Mouse (Mus musculus): ENCODE measurements at regions not wholly inside any gene's neighbourhood (a gene's known extent, or its start where the extent isn't known, plus 50 kb on each side); places are given as distances from the start of the nearest gene placed in this dataset.

DNA sequence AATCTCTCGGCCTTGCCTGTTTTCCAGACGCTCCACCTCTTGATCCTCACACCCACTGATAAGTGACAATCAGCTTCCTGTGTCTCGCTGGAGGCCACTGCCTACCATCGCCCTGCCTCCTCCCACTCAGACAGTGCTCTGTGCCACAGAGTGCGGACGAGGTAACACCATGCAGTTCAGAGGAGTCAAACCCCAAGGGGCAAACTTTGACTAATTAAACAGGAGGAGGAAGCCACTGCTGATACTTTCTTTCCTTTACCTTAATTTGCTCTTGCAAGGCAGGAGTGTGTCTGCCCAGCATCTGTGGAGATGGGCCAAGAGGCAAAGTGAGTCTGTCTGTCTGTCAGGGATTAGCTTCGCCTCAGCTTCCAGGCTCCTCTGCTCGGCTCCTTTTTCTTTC lies 192.2 kb downstream of the 3100002H09Rik start:
- H3K27me3 ChIP-seq = peaks cover 2% of the 10 kb centered on the region
- no peak for ATAC-seq
- POLR2A ChIA-PET = no interaction called here
- in situ Hi-C loops (cut with MboI; ENCODE audit: low pct_unique_long_range_greater_than_20kb) = no loop called here
- DNase-seq (ENCODE audit: low read depth, low spot score) = no peak
- CTCF ChIA-PET = no interaction called here
- TF ChIP-seq CTCF (IDR thresholded peaks at IDR 0.05) = no peak

GRCm38 (mm10) chr4:124417176-124417575 lies 193.4 kb downstream of the 3100002H09Rik start:
- no peak for TF ChIP-seq CTCF (IDR thresholded peaks at IDR 0.05)
- ATAC-seq (no peak), DNase-seq (ENCODE audit: low read depth, low spot score) (no peak)
- in situ Hi-C loops (cut with MboI; ENCODE audit: low pct_unique_long_range_greater_than_20kb) = no loop called here
- ChIA-PET CTCF (no interaction called here), POLR2A (no interaction called here)
- peaks cover 2% of the 10 kb centered on the region for H3K27me3 ChIP-seq

- in situ Hi-C loops (cut with MboI; ENCODE audit: low pct_unique_long_range_greater_than_20kb) = no loop called here
- ChIA-PET POLR2A (no interaction called here), CTCF (no interaction called here)
- TF ChIP-seq CTCF (IDR thresholded peaks at IDR 0.05) = no peak
- peaks cover 2% of the 10 kb centered on the region for H3K27me3 ChIP-seq
- DNase-seq (ENCODE audit: low read depth, low spot score) (no peak), ATAC-seq (no peak)
Measured at GRCm38 (mm10) chr4:124416266-124416665, 194.3 kb downstream of the 3100002H09Rik start.

- CTCF ChIA-PET = no interaction called here
- TF ChIP-seq CTCF (IDR thresholded peaks at IDR 0.05) = no peak
- DNase-seq (ENCODE audit: low read depth, low spot score) (no peak), ATAC-seq (no peak)
- POLR2A ChIA-PET = no interaction called here
- peaks cover 2% of the 10 kb centered on the region for H3K27me3 ChIP-seq
- in situ Hi-C loops (cut with MboI; ENCODE audit: low pct_unique_long_range_greater_than_20kb) = no loop called here
Measured at GRCm38 (mm10) chr4:124414386-124414785, 196.2 kb downstream of the 3100002H09Rik start.

DNA sequence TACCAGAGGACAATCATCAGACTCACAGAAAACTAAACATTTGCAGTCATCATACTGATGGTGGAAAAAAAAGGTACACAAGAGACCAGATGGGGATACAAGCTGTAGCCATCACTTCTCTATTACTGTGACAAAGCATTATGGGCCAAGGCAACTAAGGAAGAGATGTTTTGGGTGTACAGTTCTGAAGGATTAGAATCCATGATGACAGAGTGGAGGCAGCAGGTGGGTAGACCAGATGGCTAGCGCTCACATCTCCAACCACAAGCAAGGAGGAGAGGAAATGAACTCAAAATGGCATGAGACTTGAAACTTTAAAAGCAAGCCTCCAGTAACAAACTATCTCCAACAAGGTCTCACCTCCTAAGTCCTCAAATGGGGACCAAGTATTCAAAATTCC lies 201.3 kb downstream of the 3100002H09Rik start:
- DNase-seq (ENCODE audit: low read depth, low spot score) (no peak), ATAC-seq (no peak)
- ChIA-PET POLR2A (no interaction called here), CTCF (no interaction called here)
- in situ Hi-C loops (cut with MboI; ENCODE audit: low pct_unique_long_range_greater_than_20kb) = no loop called here
- H3K27me3 ChIP-seq = no peaks in the 10 kb centered on the region
- TF ChIP-seq CTCF (IDR thresholded peaks at IDR 0.05) = no peak

GRCm38 (mm10) chr4:124402075-124402474 lies 208.5 kb downstream of the 3100002H09Rik start:
- in situ Hi-C loops (cut with MboI; ENCODE audit: low pct_unique_long_range_greater_than_20kb) = no loop called here

DNA sequence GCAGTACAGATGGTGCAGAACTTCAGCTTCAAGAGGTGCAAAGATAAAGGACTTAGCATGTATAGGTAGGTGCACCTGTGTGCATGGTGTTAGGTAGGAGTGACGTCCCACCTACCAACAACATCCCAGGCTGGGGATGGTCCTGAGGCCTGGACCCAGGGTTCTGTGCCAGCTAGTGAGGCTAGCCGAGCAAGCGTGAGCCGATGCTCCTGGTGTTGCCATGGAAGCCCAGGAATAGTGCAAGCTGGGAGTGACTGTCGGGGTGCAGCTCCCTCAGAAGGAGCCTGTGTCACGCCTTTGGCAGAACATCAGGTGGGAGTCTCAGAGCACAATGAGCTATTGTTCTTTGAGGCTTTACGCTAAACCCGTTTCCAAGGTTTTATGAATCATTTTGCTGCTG lies 209.9 kb downstream of the 3100002H09Rik start:
- ChIA-PET CTCF (no interaction called here), POLR2A (no interaction called here)
- DNase-seq (ENCODE audit: low read depth, low spot score) (no peak), ATAC-seq (no peak)
- in situ Hi-C loops (cut with MboI; ENCODE audit: low pct_unique_long_range_greater_than_20kb) = no loop called here
- peaks cover 4% of the 10 kb centered on the region for H3K27me3 ChIP-seq
- TF ChIP-seq CTCF (IDR thresholded peaks at IDR 0.05) = no peak

More at GRCm38 (mm10) chr4:124402075-124402474, 208.5 kb downstream of the 3100002H09Rik start:
- no peak for TF ChIP-seq CTCF (IDR thresholded peaks at IDR 0.05)
- CTCF ChIA-PET = no interaction called here
- DNase-seq (ENCODE audit: low read depth, low spot score) = no peak
- H3K27me3 ChIP-seq = peaks cover 4% of the 10 kb centered on the region
- no peak for ATAC-seq
- POLR2A ChIA-PET = no interaction called here

DNA sequence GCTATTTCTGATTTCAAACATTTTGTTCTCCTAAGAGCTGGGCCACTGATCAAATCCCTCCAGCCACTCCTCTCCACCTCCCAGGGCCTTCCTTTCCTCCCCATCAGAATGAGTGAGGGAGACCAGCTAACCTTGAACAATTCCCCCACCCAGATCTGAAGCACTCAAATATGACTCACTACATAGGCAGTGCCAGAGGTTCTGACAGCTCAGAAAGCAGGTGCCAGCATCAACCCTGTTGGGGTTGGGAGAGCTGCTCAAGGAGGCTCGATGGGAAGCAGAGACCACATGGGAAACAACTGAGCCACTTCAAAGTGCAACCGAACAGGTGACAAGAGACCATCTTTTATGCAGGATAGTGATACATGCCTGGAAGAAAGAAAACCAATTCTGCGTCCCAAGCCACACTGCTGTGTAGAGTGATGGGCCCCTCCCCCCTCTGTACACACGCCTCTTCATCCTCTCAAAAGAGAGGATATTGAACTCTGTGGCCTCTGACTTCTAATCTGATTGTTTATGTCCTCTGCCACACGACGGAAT lies 210.4 kb downstream of the 3100002H09Rik start:
- POLR2A ChIA-PET = no interaction called here
- DNase-seq (ENCODE audit: low read depth, low spot score) = no peak
- CTCF ChIA-PET = no interaction called here
- in situ Hi-C loops (cut with MboI; ENCODE audit: low pct_unique_long_range_greater_than_20kb) = no loop called here
- peaks cover 4% of the 10 kb centered on the region for H3K27me3 ChIP-seq
- no peak for ATAC-seq
- no peak for TF ChIP-seq CTCF (IDR thresholded peaks at IDR 0.05)

DNA sequence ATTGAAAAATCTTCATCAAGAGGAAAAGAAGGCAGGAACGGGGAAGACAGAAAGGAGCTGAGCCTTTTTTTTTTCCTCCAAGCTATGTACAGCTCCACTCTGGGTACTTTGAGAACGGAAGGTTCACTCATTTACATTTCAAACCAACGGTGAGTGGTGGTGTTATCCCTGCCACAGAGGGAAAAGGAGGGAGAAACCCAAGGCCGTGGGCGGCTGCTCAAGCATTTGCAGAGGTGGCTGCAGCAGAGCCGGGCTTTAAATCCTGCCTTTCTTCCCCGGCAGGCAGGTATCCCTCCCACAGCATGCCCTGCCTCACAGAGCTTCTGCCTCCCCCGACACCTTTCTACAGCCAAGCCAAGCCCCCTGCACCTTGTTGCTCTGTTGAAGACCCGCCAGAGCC lies 212.2 kb downstream of the 3100002H09Rik start:
- TF ChIP-seq CTCF (IDR thresholded peaks at IDR 0.05) = no peak
- DNase-seq (ENCODE audit: low read depth, low spot score) (no peak), ATAC-seq (no peak)
- in situ Hi-C loops (cut with MboI; ENCODE audit: low pct_unique_long_range_greater_than_20kb) = no loop called here
- peaks cover 4% of the 10 kb centered on the region for H3K27me3 ChIP-seq
- POLR2A ChIA-PET = no interaction called here
- CTCF ChIA-PET = no interaction called here

DNA sequence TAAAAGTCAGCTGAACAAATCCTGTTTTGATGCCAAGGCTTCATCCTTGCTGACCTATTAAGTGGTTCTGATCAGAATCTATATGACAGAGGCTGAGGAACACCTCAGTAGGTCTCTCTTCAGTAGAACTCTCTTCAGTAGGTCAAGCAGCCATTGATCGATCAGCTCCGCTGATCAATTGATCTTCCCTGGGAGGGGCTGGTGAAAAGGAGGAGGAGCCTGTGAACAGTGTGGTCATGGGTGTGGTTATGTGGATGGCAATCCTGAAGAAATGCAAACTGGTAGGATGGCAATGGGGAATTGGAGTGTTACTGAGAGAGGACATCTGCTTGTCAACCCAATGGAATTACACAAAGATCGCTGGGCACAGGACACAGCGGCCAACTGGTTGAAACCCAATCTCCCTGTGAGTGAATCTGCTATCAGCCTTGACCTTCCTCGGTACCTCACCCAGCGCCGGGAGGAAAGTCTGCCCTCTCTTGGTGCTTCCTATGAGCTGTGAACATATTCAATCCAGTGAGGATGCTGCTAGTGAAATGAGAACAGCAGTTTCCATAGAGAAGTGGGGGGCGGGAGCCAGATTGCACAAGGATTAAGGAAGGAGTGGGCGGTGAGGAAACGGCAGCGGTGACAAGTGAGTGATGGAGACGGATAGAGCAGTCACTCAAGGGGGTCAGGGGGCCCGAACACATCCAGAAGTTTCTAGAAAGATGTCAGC lies 213.9 kb downstream of the 3100002H09Rik start:
- H3K27me3 ChIP-seq = peaks cover 7% of the 10 kb centered on the region
- DNase-seq (ENCODE audit: low read depth, low spot score) (no peak), ATAC-seq (no peak)
- ChIA-PET POLR2A (interaction anchor here (0.6 kb wide), 1 partner anchor 181 kb away, joined by 7 read pairs; no protein-coding TSS in a partner anchor), CTCF (no interaction called here)
- in situ Hi-C loops (cut with MboI; ENCODE audit: low pct_unique_long_range_greater_than_20kb) = no loop called here
- no peak for TF ChIP-seq CTCF (IDR thresholded peaks at IDR 0.05)

GRCm38 (mm10) chr4:124395966-124396395 lies 214.6 kb downstream of the 3100002H09Rik start:
- TF ChIP-seq CTCF (IDR thresholded peaks at IDR 0.05) = no peak
- ATAC-seq (no peak), DNase-seq (ENCODE audit: low read depth, low spot score) (no peak)
- POLR2A ChIA-PET = interaction anchor here (0.6 kb wide), 1 partner anchor 180 kb away, joined by 7 read pairs; no protein-coding TSS in a partner anchor
- peaks cover 7% of the 10 kb centered on the region for H3K27me3 ChIP-seq
- CTCF ChIA-PET = no interaction called here
- in situ Hi-C loops (cut with MboI; ENCODE audit: low pct_unique_long_range_greater_than_20kb) = no loop called here
